Mouse (Mus musculus) frontal cortex, postnatal 14 days (tissue): ENCODE data around the gene Prdm10.

ENCODE experiments used
- DNase-seq, 2 experiments: peaks; one replicate each; pipeline ENCODE4 v3.0.0; 2022; ENCODE audit warnings: low spot score in 2 of 2

Gene Prdm10

DNA sequence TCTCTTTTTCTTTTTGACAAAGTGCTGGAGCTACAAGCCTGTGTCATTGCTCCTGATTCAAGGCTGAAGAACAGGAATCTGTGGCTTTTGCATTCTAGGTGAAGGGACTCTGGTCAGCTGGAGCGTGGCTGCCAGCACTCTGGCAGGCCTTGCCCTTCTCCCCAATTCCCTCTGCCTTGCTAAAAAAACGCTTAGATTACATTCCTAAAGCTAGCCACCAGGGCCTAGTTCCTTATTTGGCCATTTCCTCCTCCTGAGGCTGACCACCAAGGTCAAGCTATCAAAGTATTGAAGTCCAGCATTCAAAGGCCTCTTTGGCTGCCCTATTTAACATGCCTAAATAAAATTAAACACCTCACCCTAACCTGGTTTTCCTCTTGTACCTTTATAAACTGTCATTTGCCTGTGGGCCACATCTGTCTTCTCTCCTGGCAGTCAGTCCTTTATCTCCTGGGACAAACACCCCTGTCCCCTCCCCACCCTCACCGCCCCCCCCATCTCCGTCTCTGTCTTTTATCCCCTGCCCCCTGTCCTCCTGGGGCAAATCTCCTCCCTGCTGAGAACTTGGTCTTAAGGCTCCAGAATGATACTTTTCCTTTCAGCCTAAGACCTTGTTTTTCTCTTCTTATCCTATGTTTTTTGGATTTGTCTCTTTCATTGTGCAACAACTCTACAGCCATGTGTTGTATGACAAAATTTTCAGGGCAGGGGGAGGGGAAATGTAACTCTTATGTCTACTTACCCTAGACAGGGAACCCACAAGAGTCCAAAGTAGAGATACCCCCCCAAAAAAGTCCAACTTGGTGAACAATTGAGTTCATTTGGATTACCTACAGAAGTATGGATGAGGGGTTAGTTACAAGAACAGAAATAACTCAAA, 17.9 kb upstream of the Prdm10 start:
- no peak for DNase-seq

DNA sequence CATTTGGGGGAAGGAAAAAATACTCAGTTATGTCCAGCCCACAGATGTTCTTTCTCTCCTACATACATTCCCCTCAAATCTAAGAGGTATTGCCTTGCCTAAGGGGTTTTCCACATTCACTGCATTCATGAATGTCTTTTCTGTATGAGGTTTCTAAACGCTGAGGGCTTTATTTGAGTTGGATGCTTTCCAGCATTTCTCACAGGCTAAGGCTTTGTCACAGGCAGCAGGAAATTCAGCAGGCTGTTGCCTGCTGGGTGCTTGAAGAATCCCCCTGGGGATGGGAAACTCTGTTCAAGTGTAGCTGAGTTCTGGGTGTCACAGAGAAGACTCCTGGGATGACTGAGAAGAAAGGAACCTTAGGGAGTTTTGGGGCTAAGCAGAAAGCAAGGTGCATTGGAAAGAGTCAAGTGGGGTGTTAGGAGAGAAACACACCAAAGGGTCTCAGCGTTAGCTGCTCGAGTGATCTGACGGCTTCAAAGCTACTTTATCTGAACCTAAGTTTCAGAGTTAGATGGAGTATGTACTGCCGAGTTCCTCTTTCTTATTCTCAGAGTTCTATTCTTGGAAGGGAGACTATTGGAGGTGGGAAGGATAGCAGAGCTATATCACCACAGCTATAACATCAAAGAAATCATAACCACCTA, 14.2 kb upstream of the Prdm10 start:
- no peak for DNase-seq

DNA sequence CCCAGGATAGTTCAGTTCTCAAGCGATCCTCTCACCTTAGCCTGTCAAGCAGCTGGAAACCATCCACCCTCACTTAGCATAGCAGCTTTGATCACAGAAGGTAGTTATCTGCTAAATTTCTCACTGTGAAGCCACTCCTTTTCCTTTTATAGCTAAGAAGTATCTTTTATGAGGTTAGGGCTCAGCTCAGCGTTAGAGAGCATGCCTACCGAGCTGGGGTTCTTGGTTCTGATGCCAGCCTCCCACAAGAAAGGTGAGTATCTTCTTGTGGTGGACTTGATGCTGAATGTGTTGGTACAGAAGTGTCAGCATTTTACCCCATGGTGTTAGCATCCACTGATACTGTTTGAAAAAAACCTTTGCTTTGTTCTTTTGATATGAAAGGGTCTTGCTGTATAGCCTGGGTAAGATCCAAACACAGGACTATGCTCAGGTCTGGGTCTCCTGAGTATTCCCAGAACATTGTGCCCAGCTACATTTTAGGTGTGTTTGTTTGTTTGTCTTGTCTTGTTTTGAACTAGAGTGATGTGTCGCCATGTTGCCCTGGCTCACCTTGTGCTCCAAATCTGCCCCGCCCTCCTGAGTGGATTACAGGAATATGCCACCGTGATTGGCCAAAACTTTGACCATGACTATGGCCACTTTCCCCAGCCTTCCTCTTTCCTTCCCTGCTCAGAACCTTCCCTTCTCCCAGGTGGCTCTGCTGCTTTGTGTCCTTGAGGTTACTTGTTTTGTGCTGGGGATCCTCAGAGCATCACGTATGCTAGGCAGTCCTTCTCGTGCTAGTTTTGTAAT, 8.9 kb upstream of the Prdm10 start:
- DNase-seq = no peak

DNA sequence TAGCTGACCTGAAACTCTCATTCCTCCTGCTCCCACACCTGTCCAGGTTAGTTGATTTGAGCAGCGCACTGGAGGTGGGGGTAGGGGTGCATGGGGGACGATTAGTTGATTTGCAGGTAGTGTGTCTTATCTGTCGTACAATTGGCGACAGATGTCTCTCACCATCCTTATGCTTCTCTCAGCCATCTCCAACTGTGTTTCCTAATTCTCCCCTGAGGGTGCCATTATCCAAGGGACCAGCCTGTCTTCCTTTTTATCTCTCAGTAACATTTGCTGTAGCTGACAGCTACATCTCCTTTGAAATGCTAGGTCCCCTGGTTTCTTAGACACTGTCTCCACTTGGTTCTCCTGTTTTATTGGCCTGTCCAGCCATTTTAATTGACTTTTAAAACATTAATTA, 8.2 kb upstream of the Prdm10 start:
- DNase-seq = no peak

DNA sequence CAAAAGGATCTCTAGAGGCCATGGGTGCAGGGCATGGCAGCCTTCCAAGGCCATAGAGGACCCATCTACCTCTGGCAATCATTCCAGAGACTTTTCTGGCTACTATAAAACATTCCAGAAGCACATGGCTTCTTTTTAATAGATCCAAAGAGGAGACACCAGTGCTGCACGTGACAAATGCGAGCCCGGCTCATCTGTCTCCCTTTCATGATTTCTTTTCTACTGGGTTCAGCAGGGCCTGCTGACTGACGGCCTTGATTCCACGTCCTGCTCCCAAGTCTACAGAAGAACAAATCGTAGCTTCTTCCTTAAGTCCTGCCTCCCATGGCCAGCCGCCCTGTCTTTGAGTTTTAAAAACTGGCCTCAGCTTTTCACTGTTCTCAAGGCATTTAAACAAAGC, 1.7 kb upstream of the Prdm10 start:
- no peak for DNase-seq

DNA sequence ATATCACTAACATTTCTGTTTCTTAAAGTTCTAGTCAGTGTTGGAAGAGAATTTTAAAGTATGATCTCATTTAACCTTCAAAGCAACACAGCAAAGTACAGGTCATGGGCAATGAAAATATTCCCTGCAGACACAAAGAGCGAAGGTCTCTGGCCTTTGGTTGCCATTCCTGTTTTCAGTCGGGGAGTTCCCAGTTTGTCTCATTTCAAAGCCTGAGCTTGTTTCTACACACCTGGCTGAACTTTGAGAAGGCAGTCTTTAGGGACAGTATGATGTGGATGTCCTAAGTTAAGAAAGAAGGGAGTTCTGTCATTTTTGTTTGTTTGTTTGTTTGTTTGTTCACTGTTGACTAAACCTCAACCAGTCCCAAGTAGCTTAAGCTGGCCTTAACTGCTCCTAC, 1.0 kb upstream of the Prdm10 start:
- no peak for DNase-seq

DNA sequence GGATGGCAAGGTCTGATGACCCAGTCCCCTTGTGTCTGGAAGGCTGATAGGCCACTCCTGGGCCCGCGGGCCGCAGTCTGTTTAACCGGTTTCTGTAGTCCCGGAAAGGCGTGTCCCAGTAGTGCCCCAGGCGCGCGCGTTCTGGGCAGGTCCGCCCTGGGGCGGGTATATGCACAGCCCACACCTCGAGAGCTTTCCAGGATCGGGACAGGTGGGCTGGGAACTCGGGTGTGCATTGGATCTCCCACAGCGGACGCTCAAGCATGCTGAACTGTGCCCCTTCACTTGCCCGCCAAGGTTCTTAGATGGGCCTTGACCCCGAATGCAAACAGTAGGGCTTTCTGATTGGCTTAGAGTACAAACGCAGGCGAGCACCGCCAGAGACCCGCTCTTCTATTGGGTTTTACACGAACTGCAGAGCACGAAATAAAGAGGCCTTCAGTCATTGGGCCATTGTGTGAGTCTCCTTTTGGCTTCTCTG, 413 bp upstream of the Prdm10 start:
- DNase-seq = no peak

DNA sequence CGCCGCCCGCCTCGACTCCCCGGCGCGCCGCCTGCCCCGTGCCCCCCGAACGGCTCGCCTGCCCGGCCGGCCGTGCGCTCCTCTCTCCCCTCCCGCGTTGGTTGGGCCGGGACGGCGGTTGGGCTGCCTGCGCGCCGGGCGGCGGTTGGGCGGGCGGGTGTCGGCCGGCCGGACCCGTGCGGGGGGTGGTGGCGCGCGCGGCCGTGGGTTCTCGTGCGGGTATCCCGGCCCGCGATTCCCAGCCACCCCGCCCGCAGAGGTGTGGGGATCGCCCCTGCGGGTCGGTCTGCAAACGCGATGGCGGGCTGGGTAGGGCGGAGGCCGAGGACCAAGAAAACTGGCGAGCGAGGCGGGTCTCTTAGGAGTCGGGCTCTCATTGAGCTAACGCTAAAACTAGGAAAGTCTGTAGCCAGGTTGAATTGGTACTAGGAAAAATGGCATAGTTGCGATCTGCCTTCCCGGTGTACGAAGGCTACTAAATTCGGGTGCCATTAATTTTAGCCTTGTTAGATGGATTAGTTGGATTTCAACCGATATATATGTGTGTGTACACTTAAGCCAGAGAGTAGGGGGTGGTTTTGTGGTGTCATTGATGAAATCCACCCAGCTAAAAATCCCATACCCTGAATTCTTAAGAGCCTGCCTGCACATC, 799 bp downstream of the Prdm10 start:
- DNase-seq = no peak

DNA sequence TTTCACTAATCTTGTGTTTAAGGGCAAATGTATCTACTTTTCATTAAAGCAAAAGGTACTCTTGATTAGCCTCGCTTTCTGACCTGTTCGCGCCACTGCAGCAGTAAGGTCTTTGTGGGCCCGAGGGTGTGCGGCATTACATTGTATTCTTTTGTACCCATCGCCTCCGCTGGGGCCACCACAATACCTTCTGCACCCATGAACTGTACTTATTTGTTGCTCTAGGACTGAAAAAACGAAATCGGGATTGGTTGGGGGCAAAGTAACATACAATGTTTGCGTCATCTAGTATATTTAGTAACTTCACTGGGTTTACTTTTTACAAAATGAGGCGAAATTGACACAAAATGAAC, 1.3 kb downstream of the Prdm10 start:
- DNase-seq = no peak

DNA sequence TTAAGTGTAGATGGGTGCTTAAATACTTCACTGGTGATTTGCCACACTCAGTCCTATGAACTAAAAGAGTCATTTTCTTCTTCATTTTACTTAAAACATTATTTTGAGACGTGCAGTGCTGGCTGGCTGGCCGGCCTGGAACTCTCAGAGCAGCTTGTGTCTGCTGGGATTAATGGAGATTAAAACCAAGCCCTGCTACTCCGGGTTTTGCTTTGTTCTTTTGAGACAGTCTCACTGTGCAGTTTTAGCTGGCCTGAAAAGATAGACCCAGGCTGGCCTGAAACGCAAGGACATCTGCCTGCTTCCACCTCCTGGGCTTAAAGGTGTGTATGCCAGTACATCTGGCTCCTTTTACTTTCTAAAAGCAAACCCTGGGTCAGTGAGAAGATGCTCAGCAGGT, 2.2 kb downstream of the Prdm10 start:
- no peak for DNase-seq

DNA sequence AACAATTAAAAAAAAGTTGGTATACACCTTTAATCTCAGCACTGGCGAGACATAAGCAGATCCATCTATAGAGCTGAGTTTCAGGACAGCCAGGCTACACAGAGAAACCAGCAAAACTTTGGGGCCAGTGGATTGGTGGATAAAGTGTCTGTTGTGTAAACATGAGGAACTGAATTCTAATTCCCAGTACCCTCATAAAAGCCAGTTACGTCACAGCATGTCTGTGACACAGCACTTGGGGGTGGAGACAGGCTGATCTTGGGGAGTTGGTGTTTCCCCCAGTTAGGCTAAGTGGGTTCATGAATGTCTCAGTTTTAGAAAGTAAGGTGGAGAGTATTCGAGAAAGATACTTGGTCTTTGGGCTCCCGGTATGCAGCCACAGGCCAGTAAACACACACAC, 2.7 kb downstream of the Prdm10 start:
- DNase-seq = no peak

DNA sequence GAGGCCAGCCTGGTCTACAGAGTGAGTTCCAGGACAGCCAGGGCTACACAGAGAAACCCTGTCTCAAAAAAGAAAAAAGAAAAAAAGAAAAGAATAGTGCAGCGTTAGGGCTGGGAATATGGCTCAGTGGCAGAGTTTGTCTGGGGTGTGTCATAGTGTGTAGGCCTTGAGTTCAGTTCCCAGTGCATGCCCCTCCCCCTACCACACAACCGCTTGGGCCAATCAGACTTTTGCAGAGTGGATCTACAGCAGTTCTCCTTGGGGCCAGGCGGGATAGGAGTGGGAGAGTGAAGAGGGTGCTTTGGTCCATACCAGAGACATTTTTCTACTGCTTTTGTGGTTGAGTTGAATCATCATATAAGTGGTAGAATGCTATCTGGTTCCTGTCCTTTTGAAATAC, 3.6 kb downstream of the Prdm10 start:
- DNase-seq = no peak

DNA sequence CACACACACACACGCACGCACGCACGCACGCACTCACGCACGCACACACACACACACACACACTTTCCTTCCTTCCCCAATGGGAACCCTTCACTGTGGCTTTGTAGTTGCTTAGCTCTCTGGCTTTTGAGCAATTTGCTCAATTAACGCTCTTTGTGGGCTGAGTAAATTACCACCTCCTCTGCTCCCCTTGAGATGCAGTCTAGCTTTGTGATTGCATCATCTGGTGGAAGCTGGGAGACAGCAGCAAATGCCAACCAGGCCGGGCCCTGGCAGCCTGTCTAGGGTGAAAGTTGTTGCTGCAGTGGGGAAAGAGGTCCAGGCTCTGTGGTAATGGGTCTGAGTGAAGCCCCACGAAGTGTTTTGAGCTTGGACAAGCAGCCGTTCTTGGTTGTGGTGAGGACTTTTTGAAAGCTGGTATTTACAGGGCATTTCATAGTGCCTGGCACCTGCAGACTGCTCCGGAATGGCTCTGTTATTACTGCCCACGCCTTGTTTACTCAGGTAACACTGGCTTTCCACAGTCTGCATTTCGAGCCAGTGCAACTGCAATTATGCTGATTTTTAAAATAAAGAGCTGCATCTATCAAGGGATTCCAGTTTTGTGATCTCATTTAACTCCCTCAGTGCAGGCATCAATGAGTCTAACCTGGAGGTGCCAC, 10.0 kb downstream of the Prdm10 start:
- DNase-seq = no peak

DNA sequence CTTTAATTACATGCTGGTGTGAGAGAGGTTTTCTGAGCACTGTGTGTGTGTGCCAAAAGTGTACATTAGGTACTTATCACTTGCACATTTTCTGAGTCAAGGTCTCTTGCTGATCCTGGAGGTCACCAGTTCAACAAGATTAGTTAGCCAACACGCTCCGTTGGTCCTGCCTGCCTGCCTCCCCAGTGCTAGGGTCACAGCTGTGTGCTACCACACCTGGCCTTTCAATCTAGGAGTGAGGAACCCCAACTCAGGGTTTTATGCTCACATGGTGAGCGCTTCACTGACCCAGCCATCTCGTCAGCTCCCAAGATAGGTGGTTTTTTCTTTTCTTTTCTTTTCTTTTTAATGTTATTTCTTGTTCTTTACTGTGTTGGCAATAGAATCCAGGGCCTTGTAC, 11.6 kb downstream of the Prdm10 start:
- DNase-seq = no peak

DNA sequence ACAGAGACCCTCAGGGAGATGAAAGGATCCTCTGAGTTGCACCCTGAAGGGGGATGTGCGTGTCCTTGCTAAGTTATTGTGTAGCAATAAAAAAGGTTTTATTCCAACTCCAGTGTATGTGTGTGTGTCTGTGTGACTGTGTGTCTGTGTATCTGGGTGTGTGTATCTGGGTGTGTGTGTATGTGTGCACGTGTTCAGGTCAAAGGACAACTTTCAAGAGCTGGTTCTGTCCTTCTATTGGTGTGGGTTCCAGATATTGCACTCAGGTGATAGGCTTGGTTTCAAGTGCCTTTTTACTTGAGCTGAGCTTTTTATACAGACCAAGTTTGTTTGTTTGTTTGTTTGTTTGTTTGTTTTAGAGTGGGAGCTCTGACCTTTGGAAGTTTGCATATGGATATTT, 12.9 kb downstream of the Prdm10 start:
- no peak for DNase-seq

DNA sequence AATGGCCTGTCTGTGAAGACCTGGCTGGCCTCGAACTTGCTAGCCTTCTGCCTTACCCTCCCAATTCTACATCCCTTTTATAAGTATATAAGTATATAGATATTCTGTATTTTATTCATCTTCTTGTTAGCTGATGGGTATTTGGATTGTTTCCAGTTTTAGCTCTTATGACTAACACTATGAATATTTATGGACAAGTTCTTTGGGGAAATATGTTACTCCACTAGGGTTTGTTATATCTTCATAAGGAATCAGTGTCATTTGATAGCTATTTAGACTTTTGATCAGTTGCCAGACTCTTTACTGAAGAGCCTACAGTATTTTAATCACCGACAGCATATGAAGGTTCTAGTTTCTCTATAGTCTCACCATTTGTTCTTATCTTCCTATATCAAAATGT, 15.0 kb downstream of the Prdm10 start:
- DNase-seq = no peak

DNA sequence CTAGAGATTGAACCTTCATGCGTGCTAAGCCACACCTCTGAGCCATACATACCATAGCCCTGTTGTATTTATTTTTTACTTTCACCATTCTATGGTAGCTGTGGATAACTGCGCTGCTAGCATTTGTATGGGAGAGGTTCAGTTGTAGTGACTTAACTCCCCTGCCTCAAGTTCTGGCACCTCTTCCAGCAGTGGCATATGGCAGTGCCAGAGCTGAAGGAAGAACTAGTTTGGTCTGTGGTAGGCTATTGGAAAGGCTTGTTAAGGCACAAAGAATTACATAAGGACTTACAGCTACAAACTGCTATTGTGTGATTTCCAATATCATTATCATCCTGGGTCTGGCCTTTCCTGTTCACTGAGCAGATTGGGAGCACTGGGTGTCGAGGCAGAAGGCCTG, 16.0 kb downstream of the Prdm10 start:
- DNase-seq = no peak

DNA sequence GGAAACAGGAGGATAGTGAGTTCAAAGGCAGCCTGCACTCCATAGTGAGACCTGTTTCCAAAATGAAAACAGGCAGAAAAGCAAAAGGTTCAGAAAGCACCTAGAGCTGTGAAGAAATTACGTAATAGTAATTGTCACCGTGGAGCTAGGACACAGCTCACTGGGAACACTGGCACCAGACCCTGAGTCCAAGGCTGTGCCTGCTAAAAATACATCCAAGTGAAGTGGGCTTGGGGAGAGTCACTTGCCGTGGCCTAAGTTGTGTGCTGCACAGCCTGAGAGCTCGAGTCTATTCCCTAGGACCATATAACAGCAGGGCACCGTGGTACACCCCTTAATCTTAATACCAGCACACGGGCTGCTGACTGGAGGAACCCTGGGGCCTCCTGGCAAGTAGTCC, 18.4 kb downstream of the Prdm10 start:
- DNase-seq = no peak

DNA sequence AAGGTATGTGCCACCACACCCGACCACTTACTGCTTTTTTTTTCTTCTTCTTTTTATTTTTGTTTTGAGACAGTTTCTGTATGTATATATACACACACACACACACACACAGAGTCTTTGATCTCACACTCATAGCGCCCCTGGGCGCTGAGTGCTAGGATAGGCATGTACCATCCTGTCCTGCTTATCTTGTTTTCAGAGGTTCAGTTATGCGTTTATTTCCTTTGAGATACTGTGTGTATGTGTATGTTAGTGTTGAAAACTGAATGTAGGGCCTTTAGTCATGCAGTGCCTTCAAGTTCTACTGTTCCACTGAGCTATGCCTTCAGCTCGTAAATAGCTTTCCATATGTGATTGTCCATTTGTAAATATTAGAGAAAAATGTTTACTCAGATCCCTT, 20.2 kb downstream of the Prdm10 start:
- no peak for DNase-seq

DNA sequence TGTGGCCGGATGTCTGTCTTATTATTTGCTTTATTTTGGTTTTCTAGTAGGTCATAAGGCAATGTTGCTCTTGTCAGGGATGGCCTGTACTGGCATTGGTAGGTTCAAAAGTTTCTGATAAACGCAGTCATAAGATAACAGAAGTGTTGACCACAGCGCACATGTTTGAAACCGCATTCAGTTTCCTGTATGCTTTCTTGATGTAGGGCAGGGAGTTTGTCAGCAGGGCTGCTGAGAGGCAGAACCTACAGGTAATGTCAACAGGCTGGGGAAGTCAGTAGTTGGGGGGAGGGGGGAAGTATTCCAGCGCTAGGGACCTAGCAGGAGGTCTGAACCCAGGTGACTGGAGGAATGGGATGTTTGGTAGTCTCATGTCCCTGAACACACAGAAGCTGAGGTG, 20.8 kb downstream of the Prdm10 start:
- no peak for DNase-seq

DNA sequence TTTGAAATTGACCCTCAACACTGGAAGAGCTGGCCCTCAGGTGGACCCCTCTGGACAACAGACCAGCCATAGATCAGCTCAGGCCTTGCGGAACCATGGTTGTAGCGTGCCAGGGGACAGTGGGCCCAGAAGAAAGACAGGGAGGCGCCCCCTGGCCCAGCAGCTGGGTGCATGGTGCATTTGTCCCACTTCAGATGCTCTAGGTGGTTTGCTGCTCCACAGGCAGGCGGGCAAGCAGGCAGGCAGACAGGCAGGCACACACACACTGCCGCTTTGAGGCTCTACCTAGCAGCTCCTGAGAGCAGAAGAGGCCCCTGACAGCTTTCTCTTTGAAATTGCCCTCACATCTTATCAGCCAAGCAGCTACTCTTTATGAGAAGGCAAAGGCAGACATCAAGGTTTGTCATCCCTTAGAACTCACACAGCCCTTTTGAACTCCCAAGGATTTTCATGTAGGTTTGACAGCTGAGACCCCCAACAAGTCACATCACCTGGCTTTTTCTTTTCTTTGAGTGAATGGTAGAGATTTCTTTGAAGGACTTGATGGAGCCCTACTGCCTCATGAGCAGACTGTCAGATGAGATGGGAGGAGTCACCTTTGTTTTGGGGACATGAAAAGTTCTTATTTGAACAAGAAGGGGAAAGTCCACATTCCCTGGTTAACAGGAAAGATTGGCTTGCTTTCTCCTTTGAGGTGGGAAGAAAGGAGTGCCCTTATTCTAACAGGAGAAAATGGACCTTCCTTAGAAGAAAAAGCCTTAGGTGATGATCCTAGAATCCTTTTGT, 21.4 kb downstream of the Prdm10 start:
- DNase-seq = no peak
